Mouse (Mus musculus) cerebellum, adult 11-12 months (tissue): ENCODE results near the gene C2.
"Not testable (repeated sequence)": the region's sequence is repeated elsewhere in the genome, so short reads cannot be mapped to it uniquely, and the experiment has no call there.

Experiments used
- DNase-seq: peaks from one replicate; pipeline ENCODE4 v3.0.0; 2022

The C2 gene

DNA sequence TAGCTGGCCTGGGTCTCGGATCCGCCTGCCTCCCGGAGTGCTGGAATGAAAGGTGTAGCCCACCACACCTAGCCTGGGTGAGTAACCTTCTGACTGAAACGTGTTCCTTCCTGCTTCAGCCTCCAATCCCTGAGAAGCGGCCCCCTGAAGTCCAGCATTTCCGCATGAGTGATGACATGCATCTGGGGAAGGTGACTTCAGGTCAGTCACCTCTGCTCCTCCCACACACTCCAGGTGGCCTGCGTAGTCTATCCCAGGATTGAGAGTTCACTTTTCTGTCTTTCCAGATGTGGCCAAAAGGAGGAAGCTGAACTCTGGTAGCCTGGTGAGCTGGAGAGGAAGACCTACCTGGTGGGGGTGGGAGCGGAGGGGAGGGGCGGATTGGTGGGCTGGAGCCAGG is 4.8 kb upstream of the C2 start:
- no peak for DNase-seq

DNA sequence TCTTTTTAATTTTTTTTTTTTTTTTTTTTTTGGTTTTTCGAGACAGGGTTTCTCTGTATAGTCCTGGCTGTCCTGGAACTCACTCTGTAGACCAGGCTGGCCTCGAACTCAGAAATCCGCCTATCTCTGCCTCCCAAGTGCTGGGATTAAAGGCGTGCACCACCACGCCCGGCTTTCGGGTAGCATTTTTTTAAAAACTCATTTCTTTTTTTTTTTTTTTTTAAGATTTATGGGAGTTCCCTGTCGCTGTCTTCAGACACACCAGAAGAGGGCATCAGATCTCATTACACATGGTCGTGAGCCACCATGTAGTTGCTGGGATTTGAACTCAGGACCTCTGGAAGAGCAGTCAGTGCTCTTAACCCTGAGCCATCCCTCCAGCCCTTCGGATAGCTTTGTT is 3.9 kb upstream of the C2 start:
- not testable (repeated sequence) for DNase-seq

DNA sequence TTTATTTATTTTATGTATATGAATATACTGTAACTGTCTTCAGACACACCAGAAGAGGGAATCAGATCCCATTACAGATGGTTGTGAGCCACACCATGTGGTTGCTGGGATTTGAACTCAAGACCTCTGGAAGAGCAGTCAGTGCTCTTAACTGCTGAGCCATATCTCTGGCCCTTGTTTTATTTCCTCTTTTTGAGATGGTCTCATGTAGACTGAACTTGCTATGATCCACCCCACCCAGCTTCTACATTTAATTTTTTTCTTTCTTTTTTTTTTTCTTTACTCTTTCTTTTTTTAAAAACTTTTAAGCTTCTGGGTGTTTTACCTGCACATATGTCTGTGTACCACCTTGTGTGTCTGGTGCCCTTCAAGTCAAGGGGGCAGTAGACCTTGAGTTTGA is 2.8 kb upstream of the C2 start:
- not testable (repeated sequence) for DNase-seq

DNA sequence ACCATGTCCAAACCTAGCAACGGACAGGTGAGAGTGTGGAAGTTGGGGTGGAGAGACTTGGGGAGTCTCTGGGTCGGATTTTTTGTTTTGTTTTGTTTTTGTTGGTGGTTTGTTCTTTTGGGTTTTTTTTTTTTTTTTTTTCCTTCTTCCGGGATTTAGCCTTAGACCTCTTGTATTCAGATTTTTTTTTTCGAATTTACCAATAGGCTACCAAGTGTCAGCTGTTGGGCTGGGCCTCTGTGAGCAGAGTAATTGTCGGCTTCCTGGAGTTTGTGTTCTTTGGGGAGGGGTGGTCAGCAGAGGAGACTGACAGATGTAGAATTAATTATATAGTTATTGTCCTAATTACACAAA is 1.8 kb upstream of the C2 start:
- DNase-seq: no peak

DNA sequence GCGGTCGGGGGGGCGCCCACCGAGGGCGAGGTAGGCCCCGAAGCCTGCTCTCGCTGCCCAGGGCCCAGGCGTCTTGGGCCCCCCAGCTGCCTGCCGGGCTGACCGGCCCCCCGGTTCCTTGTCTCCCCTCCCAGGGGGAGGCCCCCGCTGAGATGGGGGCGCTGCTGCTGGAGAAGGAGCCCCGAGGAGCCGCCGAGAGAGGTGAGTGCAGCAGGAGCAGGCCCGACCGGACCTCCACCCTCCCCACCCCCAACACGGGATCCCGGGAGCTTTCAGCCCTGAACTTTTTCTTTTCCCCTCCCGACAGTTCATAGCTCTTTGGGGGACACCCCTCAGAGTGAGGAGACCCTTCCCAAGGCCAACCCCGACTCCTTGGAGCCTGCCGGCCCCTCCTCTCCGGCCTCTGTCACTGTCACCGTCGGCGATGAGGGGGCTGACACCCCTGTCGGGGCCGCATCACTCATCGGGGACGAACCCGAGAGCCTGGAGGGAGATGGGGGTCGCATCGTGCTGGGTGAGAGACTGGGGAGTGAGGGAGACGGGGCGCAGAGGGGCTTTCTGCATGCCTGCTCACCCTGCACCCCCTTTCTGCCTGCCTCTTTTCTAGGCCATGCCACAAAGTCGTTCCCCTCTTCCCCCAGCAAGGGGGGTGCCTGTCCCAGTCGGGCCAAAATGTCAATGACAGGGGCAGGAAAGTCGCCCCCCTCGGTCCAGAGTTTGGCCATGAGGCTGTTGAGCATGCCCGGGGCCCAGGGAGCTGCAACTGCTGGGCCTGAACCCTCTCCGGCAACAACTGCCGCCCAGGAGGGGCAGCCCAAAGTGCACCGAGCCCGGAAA is 1.2 kb upstream of the C2 start:
- DNase-seq: peak; percentile 78

DNA sequence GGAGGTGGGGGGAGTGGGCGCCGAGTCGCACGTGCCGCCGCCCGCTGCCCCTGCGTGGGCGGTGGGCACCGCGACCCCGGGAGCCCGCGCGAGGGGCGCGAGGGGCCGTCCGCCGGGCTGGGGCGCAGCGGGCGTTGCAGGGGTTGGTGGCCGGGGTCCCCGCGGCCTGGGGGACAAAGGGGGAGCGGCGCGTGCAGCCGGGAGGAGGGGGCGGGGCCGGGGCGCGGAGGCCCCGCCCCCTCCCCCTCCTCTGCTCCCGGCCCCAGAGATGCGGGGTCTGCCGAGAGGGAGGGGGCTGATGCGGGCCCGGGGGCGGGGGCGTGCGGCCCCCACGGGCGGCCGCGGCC is 614 bp upstream of the C2 start:
- no peak for DNase-seq

DNA sequence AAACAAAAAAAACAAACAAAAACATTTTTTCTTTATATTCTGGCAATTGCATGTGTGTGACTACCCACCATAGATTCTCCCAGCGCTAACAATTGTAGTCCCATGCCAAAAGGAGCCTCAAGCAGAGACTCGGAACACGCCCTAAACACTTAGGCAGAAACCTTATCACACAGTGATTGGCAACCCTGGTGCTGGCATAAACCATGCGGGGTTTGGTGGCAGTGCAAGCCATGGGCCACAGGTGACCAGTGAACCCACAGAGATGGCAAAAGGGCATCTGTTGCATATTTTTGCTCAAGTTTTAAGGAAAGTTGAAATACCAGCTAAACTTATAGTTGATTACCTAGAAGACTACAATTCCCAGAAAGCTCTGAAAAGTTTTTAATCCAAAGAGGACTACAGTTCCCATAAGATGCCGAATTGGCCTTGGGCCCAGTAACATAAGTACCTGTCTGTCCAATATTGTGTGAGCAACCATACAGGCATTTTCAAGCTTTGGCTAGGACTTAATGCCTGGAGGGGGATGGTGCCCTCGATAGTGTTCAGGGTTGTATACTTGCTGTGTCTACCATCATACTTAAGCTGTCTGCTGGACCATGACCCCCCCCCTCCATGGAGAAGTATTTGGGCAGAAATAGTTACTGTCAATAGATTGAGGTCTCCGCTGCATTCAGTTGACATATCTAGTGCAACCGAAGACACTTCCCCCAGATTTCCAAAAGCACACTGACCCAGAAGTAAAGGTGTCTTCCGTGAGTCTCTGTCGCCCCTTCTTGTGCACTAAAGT is 499 bp downstream of the C2 start:
- DNase-seq: peak; percentile 71

DNA sequence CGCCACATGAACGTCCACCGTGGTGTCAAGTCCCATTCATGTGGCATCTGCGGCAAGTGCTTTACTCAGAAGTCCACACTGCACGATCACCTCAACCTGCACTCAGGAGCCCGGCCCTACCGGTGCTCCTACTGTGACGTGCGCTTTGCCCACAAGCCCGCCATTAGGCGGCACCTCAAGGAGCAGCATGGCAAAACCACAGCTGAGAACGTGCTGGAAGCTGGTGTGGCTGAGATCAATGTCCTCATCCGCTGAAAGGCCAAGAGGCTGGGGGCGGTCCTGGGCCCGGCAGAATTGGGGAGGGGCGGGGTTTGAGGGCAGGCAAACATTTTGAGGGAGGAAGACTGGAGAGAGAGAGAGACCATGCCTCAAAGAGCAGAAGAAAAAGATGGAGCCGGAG is 1.7 kb downstream of the C2 start:
- DNase-seq: peak; percentile 62

DNA sequence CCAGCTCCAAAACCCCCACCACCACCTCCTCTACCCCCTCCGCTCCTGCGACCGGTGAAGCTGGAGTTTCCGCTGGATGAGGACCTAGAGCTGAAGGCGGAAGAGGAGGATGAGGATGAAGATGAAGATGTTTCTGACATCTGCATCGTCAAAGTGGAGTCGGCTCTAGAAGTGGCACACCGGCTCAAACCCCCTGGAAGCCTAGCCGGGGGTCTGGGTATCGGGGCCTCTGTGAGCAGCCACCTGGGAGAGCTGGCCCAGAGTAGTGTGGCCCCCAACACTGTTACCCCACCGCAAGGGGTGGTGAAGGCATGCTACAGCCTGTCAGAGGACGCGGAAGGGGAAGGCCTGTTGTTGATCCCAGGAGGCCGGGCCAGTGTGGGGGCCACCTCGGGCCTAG is 2.3 kb downstream of the C2 start:
- peak; percentile 64 for DNase-seq

DNA sequence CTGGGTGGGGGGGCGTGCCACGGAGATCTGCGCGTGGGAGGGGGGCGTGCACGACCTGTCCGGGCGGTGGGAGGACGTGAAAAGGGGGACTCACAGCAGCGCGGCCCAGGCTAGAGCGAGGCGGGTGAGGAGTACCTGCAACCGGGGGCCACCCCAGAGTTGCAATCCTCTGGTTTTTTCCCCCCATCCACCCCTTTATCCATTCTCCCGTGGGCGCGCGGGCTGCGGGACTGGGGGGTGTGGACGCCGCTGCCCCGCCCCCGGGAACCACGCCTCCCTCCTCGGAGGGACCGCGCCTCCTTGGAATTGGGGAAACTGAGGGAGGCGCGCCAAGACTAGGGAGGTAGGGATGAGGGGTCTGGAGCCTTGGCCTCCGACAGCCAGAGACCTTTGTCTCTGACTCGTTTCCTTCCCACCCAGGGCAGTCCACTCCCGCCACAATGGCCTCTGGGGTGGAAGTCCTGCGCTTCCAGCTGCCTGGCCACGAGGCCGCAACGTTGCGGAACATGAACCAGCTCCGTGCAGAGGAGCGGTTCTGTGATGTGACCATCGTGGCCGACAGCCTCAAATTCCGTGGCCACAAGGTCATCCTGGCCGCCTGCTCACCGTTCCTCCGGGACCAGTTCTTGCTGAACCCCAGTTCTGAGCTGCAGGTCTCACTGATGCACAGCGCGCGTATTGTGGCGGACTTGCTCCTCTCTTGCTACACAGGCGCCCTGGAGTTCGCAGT is 3.1 kb downstream of the C2 start:
- peak; percentile 80 for DNase-seq

DNA sequence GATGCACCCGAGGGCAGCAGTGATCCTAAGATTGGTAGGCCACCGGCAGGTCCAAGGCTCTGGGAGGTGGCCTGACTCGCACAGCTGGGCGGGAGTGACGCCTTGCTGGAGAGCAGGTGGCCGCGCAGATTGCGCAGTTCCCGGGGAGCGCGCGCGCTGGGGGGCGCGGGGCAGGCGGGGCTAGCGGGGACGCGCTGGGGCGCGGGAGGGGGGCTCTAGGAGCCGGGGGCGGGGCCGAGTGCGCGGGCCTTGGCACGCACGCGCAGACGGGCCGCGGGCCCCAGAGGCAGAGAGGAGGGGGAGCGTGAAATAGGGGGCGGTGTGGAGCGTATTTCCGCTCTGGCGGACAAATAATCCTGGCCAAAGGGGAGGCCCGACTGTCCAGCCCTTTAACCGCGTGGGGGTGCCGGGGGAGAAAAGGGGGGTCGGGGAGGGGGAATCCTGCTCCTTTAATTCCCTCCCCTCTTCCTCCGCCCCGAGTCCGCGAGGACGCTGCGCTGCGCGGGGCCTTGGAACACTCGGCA is 3.9 kb downstream of the C2 start:
- DNase-seq: peak; percentile 93

DNA sequence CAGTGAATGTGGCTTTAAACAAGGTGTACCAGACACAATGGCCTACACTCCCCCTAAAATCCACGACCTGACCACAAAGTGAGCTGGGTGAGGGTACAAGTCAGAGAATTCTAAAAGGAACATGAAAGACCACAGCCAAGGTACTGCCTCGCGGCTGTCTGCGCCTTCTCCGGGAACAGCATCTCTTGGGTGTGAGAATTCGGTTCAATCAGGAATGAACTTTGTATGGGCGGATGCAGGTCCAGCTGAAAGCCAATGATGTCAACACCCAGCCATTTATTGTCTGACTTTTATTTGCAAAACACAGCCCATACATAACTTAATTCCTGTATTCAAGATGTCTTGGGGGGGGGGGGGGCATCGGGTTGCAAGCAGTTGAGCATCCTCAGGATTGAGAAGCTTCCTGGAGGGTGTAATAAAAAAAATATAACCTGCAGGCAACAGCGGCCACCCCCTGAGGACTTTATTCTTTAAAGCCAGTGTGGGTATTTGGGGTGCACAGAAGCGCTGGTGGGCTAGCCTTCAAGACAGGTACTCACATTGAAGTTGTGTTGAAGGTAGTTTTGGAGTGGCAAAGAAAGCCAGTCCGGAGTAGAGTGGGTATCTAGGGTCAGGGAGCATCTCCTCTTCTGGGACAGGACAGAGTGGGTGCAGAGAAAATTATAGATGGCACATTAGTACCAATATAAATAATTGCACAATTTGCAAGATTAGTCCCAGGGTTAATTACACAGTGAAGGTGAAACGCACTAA is 4.8 kb downstream of the C2 start:
- no peak for DNase-seq

DNA sequence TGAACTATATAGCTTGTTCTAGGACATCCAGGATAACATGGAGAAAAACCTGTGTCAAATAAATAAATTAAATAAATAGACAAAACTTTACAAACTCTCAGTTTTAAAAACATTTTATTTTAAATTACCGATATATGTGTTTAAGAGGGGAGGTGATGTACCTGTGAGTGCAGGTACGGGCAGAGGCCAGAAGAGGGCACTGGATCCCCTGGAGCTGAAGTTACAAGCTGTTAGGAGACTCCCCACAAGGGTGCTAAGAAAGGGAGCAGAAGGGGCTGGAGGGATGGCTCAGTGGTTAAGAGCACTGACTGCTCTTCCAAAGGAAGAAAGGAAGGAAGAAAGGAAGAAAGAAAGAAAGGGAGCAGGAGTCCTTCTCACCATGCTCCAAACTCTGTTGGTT is 6.7 kb downstream of the C2 start:
- DNase-seq: no peak

DNA sequence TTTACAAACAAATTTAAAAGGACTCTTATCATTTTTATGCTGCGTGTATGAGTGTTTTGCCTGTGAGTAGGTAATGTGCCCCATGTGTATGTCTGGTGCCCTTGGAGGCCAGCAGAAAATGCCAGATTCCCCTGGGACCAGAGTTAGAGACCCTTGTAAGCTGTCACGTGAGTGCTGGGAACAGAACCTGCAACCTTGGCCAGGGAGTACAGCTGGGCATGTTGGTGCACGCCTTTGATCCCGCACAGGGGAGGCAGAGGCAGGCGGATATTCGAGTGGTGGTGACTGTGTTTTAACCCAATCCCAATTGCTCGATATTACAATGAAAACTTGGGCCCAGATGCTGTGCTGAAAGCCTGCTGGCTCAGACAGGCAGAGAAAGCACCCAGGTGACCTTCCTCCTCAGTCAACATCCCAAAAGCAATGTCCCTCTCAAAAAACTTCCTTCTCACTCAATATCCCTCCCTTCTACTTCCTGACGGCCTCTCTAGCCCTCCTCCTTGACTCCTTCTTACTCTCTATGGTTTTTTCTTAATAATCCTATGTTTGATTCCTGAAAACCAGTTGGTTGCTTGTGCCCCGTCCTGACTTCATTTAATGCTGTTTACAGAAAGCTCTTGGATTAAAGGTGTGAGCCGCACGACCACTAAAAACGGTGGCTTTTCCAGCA is 7.9 kb downstream of the C2 start:
- DNase-seq: no peak

DNA sequence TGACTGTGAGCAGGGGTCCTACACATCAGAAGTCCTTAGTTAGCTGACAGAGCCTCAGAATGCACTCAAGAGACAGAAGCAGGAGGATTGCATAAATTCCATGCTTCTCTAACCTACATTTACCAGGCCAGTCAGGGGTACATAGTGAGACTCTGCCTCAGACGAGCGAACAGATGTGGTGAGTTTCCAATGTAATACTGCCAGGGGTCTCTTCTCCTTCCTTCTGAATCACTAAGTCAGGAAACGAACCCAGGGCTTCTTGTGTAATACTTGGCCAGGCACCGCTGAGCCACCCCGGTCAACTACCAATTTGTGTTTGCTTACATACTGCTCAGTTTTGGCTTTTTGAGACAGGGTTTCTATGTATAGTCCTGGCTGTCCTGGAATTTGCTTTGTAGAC is 10.1 kb downstream of the C2 start:
- DNase-seq: no peak

DNA sequence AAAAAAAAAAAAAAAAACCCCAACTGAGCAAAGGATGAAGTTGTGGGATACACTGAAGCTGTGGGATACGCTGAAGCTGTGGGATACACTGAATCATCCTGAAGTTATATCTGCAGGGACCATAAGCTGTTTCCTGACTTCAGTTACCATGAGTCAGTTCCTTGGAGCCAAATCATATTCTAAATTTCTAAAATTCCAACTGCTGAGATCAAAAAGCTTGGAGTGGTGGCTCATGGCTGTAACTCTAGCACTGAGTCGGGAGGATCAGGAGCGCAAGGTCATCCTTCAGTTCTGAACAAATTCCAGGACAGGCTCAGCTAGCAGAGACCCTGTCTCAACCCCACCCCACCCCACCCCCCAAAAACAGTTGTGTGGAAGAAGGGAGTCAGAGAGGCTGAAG is 12.4 kb downstream of the C2 start:
- no peak for DNase-seq

DNA sequence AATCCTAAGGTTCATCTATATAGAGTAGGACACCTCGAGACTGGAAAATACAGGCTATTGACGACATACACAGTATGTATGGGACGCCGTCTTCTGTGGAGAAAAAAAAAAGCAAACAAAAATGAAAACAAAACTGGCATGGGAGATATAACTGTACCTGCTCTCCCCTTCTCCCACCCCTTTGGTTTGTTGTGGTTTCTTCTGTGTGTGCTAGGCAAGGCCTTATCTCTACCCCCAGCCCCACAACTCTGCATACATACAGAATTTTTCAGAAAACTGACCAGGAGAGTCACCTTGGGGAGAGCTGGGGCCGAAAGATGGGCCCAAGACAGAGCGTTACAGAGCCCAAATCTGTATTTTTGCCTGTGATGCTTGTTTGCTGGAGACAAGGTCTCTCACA is 13.4 kb downstream of the C2 start:
- no peak for DNase-seq

DNA sequence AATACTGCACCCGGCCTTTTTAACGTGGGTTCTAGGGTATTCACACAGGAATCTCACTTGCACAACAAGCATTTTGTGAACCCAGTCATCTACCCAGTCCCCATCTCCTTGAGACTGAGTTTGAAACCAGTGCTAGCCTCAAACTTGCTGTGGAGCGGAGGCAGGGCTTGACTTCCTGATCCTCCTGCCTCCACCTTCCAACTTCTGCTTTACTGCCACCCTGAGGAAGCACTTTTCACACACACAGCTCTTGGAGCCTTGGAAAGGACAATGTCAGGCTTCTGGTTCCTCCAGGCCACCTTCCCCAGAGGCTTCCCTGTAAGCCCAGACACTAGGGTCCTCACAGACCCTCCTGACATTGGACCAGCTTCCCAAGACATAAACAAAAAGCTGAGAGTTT is 14.7 kb downstream of the C2 start:
- no peak for DNase-seq

DNA sequence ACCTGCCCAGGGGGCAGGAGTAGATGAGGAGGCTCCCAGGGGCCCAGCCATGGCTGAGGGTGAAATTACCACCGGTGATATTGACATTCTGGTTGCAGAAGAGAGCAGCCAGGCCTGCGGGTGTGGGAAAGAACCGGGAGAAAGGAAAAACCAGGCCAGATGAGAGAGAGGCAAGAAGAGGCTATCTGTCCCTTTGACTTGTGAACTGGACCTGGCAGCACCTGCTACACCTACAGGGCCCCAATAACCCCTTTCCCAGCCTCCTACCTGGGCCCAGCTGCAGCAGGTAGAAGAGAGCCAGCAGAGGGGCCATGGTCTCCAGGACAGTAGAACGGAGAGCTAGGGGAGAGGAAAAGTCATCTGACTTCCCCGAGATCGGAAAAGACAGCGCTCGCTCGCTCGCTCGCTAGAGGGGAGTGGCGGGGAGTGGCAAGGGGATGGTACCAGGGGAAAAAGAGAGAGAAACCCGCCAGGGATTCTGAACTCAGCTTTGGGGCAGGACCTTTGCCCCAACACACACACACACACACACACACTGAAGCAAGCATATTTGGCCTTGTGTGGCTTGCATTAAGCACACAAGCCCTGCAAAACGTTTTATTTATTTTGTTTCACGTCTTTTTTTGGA is 16.3 kb downstream of the C2 start, which contains the start of gene Gm20547:
TSS of gene Gm20547 (minus strand) at position 360 of the 628 bp plus-strand sequence.
- no peak for DNase-seq

DNA sequence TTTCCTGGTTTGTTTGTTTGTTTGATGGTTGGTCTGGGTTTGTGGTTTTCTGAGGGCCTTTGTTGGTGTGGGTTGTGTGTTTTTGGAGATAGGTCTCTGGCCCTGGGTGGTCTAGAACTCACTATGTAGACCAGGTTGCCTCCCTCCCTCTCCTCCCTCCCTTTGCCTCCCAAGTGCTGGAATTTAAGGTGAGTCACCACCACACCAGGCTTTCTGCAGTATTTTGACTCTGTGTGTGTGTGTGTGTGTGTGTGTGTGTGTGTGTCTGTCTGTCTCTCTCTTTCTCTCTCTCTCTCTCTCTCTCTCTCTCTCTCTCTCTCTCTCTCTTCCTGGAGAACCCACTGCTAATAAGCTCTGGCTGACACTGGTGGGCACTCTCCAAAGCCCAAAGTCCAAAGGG is 16.9 kb downstream of the C2 start:
- DNase-seq: no peak

DNA sequence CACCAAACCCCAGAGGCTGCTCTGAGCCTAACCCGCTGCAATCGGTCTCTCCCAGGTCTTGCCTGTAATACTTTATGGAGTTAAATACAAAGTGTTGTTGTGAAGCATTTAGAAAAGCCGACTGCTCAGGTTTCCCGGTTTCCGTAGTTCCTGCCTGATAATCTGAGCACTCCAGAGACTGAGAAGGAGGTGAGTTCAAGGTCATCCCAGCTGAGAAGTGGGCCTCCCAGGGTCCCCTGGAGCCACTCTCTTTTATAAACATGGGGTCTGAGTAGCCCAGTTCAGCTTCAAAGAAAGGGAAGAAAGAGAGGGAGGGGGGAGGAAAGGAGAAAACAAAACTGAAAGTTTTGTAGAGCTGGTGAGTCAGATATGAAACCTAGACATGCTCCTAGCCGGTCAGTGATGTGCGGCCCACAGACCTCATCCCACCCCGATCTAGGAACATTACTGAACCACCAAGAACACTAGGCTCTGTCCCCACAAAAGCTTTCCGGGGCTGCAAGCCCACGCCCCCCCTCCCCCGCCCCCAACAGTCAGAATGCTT is 18.7 kb downstream of the C2 start, which contains the start of gene Zbtb12:
TSS of gene Zbtb12 (plus strand) at position 148 of the 544 bp plus-strand sequence.
- DNase-seq: no peak
